Mouse (Mus musculus): ENCODE results near the gene Grm8. TPM values are rescaled to one million over a fixed set of nuclear protein-coding genes. Genes with fewer than 3 reads are reported as not detected.
"Not testable (repeated sequence)": the region's sequence is repeated elsewhere in the genome, so short reads cannot be mapped to it uniquely, and the experiment has no call there.

Gene Grm8
- polyA plus RNA-seq, 1 experiment from 2014 or later: 3.7 TPM

DNA sequence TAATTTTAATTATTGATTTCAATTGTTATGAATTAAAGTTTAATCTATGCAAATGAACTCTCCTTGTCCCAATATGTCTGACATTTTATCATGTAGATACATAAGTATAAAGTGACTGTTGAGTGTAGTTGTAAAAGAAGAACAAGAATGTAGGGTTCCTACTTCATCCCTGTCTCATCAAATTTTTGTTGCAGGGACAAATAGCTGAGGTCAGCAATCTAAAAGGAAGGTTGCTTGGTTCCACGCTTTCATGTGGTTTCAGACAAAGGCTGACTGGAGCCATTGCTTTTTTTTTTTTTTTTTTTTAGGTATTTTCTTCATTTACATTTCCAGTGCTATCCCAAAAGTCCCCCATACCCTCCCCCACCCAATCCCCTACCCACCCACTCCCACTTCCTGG, 298.8 kb downstream of the Grm8 start:
- H3K27me3 ChIP-seq (replicated peaks; ENCODE audit: control insufficient read depth, insufficient read depth, low read length): no peaks in the 10 kb centered on the region
- H3K4me1 ChIP-seq (ENCODE audit: control insufficient read depth, insufficient read depth, low read length): no peaks in the 10 kb centered on the region
- H3K27ac ChIP-seq (ENCODE audit: low read length): no peak overlapping the region
- no peak overlapping the region for H3K4me3 ChIP-seq (ENCODE audit: low read length)
- no peak for ATAC-seq
- WGBS: 83% methylated on average over 1 of the region's 1 CpGs
- no peak overlapping the region for H3K9ac ChIP-seq (ENCODE audit: low read depth, low read length)
- no peaks in the 10 kb centered on the region for H3K9me3 ChIP-seq (ENCODE audit: control insufficient read depth, low read length)
- no peak overlapping the region for H3K4me2 ChIP-seq (ENCODE audit: low read depth, low read length)
- H3K36me3 ChIP-seq (ENCODE audit: control insufficient read depth, insufficient read depth, low read length): no peaks in the 10 kb centered on the region

DNA sequence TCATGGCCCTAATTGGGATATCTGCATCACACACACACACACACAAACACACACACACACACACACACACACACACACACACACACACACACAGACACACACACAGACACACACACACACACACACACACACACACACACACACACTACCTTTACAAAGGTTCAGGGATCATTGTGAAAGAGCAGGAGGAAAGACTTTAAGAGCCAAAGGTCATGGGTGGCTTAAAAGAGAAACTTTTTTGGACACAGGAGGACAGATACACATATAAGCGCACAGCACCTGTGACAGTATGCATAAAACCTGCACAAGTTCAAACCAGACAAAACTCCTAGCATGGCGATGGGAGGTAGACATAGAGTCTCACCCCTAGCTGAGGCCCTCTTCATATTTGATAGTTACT, 315.2 kb downstream of the Grm8 start:
- not testable (repeated sequence) for H3K9ac ChIP-seq (ENCODE audit: low read depth, low read length); H3K36me3 ChIP-seq (ENCODE audit: control insufficient read depth, insufficient read depth, low read length); ATAC-seq; H3K4me2 ChIP-seq (ENCODE audit: low read depth, low read length); H3K4me1 ChIP-seq (ENCODE audit: control insufficient read depth, insufficient read depth, low read length); H3K27me3 ChIP-seq (replicated peaks; ENCODE audit: control insufficient read depth, insufficient read depth, low read length); H3K4me3 ChIP-seq (ENCODE audit: low read length); H3K9me3 ChIP-seq (ENCODE audit: control insufficient read depth, low read length); H3K27ac ChIP-seq (ENCODE audit: low read length)
- WGBS: 83% methylated on average over 2 of the region's 2 CpGs

DNA sequence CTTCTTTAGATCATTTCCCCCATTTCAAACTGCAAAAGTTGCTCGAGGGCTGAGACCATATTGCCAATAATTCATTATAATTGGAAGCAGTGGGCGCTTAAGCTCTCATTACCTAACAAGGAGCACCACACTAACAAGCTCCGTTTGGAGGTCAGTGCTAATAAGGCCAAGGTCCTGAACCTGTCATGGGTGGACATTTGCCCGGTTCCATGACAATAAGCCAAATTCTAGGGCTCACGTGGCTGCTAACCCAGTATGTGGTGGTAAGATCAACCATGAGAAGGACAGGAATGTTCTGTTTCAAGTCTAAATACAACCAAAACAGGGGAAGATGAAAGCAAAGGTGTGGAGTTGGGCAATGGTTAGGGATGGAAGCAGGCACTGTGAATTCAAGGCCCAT, 322.2 kb downstream of the Grm8 start:
- 85% methylated on average over 5 of the region's 5 CpGs for WGBS

DNA sequence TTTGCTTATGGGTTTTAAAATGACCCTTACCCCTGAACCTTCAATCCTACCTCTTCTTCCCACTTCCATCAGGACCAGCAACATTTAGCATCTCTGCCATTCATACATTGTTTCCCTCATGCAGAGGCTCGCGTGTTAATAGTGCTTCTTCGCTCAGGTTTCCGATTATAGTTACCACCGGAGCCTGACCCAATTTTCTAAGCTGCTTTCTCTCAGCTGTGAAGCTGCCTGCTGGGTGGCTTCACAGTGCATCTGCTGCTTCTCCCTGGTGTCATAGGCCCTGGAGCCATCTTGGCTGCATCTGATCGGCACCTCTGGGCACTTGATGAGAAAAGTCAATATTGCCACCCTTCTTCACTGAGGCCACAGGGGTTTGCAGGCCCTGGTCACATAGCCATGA, 325.0 kb downstream of the Grm8 start:
- Histone ChIP-seq H3K27me3 (replicated peaks; ENCODE audit: control insufficient read depth, insufficient read depth, low read length) (no peaks in the 10 kb centered on the region), H3K27ac (ENCODE audit: low read length) (no peak overlapping the region), H3K4me1 (ENCODE audit: control insufficient read depth, insufficient read depth, low read length) (no peaks in the 10 kb centered on the region), H3K4me3 (ENCODE audit: low read length) (no peak overlapping the region), H3K4me2 (ENCODE audit: low read depth, low read length) (no peak overlapping the region), H3K9ac (ENCODE audit: low read depth, low read length) (no peak overlapping the region), H3K36me3 (ENCODE audit: control insufficient read depth, insufficient read depth, low read length) (no peaks in the 10 kb centered on the region), H3K9me3 (ENCODE audit: control insufficient read depth, low read length) (no peaks in the 10 kb centered on the region)
- 77% methylated on average over 6 of the region's 6 CpGs for WGBS
- ATAC-seq: no peak

More for the DNA sequence above, 322.2 kb downstream of the Grm8 start:
- H3K27ac ChIP-seq (ENCODE audit: low read length): no peak overlapping the region
- H3K9ac ChIP-seq (ENCODE audit: low read depth, low read length): no peak overlapping the region
- H3K4me3 ChIP-seq (ENCODE audit: low read length): no peak overlapping the region
- H3K4me2 ChIP-seq (ENCODE audit: low read depth, low read length): no peak overlapping the region
- ATAC-seq: no peak
- H3K27me3 ChIP-seq (replicated peaks; ENCODE audit: control insufficient read depth, insufficient read depth, low read length): no peaks in the 10 kb centered on the region
- no peaks in the 10 kb centered on the region for H3K4me1 ChIP-seq (ENCODE audit: control insufficient read depth, insufficient read depth, low read length)
- no peaks in the 10 kb centered on the region for H3K36me3 ChIP-seq (ENCODE audit: control insufficient read depth, insufficient read depth, low read length)
- no peaks in the 10 kb centered on the region for H3K9me3 ChIP-seq (ENCODE audit: control insufficient read depth, low read length)

DNA sequence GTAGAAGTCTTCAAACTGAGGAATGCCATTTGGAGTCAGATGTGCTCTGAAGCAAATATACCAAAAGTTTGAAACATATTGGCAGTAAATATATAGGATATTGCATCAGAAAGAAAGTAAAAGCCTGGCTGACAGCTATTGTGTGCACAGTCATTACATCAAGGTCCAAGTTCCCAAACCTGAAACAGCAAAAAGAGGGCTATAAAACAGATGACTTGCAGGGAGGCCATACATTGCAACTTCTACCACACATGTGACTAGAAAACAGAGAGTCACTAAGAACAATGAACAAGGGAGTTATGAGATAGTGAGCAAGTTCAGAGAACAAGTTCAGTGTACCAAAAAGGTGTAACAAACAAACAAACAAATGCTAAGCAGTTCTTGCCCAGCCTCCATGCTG, 328.2 kb downstream of the Grm8 start:
- no peak overlapping the region for H3K9ac ChIP-seq (ENCODE audit: low read depth, low read length)
- H3K27me3 ChIP-seq (replicated peaks; ENCODE audit: control insufficient read depth, insufficient read depth, low read length): no peaks in the 10 kb centered on the region
- H3K36me3 ChIP-seq (ENCODE audit: control insufficient read depth, insufficient read depth, low read length): no peaks in the 10 kb centered on the region
- peak; percentile 87 for ATAC-seq
- no peak overlapping the region for H3K27ac ChIP-seq (ENCODE audit: low read length)
- H3K4me2 ChIP-seq (ENCODE audit: low read depth, low read length): no peak overlapping the region
- no peaks in the 10 kb centered on the region for H3K4me1 ChIP-seq (ENCODE audit: control insufficient read depth, insufficient read depth, low read length)
- no peaks in the 10 kb centered on the region for H3K9me3 ChIP-seq (ENCODE audit: control insufficient read depth, low read length)
- H3K4me3 ChIP-seq (ENCODE audit: low read length): no peak overlapping the region

DNA sequence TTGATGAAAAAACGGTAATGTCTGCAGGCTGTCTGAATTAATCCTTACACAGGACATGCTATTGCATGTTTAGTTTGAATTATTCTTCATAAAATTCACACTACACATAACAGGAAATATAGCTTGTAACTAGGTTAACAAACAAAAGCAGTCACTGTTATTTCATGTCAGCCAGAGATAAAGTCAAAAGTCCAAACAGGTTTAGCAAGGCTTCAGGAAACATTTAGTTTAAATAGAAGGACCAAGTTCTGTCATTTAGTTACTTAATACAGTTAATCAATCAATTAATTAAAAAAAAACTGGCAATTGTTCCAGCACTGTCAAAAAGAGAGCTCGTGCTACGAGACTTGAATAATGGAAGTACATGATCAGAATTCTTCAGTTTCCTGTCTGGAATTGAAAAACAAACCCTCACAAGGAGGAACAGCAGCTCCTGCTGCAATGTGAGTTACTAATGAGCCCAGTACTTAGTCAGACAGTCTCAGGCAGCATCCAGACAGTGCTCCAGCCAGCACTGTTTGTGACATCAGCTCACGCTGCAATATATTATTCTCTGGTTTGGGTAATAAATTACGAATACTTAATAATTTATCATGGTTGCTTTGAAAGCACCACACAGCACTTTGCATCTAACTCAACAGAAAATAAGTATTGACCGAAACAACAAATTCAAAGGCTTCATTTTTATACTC, 334.0 kb downstream of the Grm8 start:
- 64% methylated on average over 6 of the region's 6 CpGs for WGBS

DNA sequence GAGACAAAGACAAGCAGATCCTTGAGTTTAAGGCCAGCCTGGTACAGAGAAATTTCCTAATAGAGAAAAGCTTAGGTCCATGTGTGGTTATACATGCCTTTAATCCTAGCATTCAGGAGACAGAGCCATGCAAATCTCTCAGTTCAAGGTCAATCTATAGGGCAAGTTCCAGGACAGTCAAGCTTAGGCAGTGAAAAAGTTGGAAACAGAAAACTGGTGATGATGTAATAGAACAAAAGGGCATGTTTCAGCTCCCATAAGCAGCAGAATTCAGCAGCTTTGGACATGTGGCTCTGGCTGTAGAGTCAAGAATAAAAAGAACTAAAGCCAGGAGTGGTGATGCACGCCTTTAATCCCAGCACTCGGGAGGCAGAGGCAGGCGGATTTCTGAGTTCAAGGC, 336.2 kb downstream of the Grm8 start:
- Histone ChIP-seq H3K27me3 (replicated peaks; ENCODE audit: control insufficient read depth, insufficient read depth, low read length) (no peaks in the 10 kb centered on the region), H3K4me1 (ENCODE audit: control insufficient read depth, insufficient read depth, low read length) (no peaks in the 10 kb centered on the region), H3K36me3 (ENCODE audit: control insufficient read depth, insufficient read depth, low read length) (no peaks in the 10 kb centered on the region), H3K9ac (ENCODE audit: low read depth, low read length) (no peak overlapping the region), H3K27ac (ENCODE audit: low read length) (no peak overlapping the region), H3K4me2 (ENCODE audit: low read depth, low read length) (no peak overlapping the region), H3K9me3 (ENCODE audit: control insufficient read depth, low read length) (no peaks in the 10 kb centered on the region), H3K4me3 (ENCODE audit: low read length) (no peak overlapping the region)
- 91% methylated on average over 3 of the region's 3 CpGs for WGBS
- ATAC-seq: no peak

More for the DNA sequence above, 334.0 kb downstream of the Grm8 start:
- no peaks in the 10 kb centered on the region for H3K9me3 ChIP-seq (ENCODE audit: control insufficient read depth, low read length)
- no peak for ATAC-seq
- no peaks in the 10 kb centered on the region for H3K36me3 ChIP-seq (ENCODE audit: control insufficient read depth, insufficient read depth, low read length)
- no peak overlapping the region for H3K9ac ChIP-seq (ENCODE audit: low read depth, low read length)
- no peaks in the 10 kb centered on the region for H3K4me1 ChIP-seq (ENCODE audit: control insufficient read depth, insufficient read depth, low read length)
- H3K27ac ChIP-seq (ENCODE audit: low read length): no peak overlapping the region
- H3K4me3 ChIP-seq (ENCODE audit: low read length): no peak overlapping the region
- no peaks in the 10 kb centered on the region for H3K27me3 ChIP-seq (replicated peaks; ENCODE audit: control insufficient read depth, insufficient read depth, low read length)
- H3K4me2 ChIP-seq (ENCODE audit: low read depth, low read length): no peak overlapping the region

DNA sequence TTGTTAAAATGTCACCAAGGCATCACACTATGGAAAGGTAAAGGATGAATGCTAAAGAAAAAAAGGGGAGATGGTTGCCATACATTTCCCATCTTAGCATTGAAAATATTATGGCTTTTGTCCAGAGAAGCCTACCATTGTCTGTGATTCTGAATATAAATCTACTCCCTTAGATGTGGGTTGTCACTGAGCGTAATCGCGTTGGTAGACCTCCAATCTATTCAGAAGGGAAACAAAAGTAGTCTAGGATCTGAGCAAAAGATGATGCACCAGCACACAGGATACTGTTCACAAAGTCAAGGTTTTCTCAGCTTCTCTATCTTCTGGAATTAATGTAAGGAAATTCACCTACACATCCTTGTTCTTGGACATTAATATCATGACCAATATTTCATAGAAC, 345.4 kb downstream of the Grm8 start:
- H3K36me3 ChIP-seq (ENCODE audit: control insufficient read depth, insufficient read depth, low read length): no peaks in the 10 kb centered on the region
- H3K4me1 ChIP-seq (ENCODE audit: control insufficient read depth, insufficient read depth, low read length): no peaks in the 10 kb centered on the region
- no peak overlapping the region for H3K9ac ChIP-seq (ENCODE audit: low read depth, low read length)
- 85% methylated on average over 3 of the region's 3 CpGs for WGBS
- H3K27me3 ChIP-seq (replicated peaks; ENCODE audit: control insufficient read depth, insufficient read depth, low read length): no peaks in the 10 kb centered on the region
- ATAC-seq: no peak
- H3K27ac ChIP-seq (ENCODE audit: low read length): no peak overlapping the region
- no peak overlapping the region for H3K4me3 ChIP-seq (ENCODE audit: low read length)
- H3K4me2 ChIP-seq (ENCODE audit: low read depth, low read length): no peak overlapping the region
- no peaks in the 10 kb centered on the region for H3K9me3 ChIP-seq (ENCODE audit: control insufficient read depth, low read length)

DNA sequence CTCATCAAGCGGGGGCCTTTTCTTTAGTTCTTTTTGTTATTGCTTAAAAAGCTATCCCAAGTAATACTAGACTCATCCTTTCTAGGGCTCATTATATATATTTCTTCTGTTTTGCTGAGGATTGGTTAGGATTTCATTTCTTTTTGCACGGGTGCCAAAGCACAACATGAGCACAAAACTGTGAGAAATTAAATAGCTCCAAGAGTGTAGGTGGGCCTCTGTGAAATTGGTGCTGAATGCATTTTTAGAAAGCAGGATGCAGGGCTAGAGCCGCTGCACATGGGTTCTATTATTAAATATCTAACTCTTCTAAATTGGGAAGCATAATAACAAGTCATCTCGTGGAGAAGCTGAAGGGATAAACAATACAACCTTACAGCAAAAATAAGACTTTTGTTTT, 345.8 kb downstream of the Grm8 start:
- Histone ChIP-seq H3K4me3 (ENCODE audit: low read length) (no peak overlapping the region), H3K9me3 (ENCODE audit: control insufficient read depth, low read length) (no peaks in the 10 kb centered on the region), H3K36me3 (ENCODE audit: control insufficient read depth, insufficient read depth, low read length) (no peaks in the 10 kb centered on the region), H3K4me2 (ENCODE audit: low read depth, low read length) (no peak overlapping the region), H3K27ac (ENCODE audit: low read length) (no peak overlapping the region), H3K27me3 (replicated peaks; ENCODE audit: control insufficient read depth, insufficient read depth, low read length) (no peaks in the 10 kb centered on the region), H3K9ac (ENCODE audit: low read depth, low read length) (no peak overlapping the region), H3K4me1 (ENCODE audit: control insufficient read depth, insufficient read depth, low read length) (no peaks in the 10 kb centered on the region)
- 80% methylated on average over 4 of the region's 4 CpGs for WGBS
- ATAC-seq: no peak

DNA sequence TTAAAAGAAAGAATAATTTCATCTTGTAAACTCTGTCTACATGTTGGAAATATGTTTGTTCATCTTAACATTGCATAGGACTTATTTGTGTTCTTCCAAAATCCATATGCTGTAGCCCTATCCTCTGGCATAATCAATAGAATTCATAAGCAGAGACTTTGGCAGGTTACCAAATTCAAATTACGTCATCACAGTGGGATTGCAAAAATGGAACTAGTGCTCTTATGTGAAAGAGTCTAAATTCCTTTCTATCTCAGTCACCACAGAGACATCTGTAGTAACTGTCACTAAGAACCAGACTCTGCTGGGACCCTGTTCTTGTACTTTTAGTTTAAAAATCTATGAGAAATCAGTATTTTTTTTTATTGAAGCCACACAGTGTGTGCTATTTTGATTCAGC, 352.7 kb downstream of the Grm8 start:
- no peaks in the 10 kb centered on the region for H3K36me3 ChIP-seq (ENCODE audit: control insufficient read depth, insufficient read depth, low read length)
- no peak for ATAC-seq
- no peaks in the 10 kb centered on the region for H3K9me3 ChIP-seq (ENCODE audit: control insufficient read depth, low read length)
- 68% methylated on average over 1 of the region's 1 CpGs for WGBS
- no peaks in the 10 kb centered on the region for H3K4me1 ChIP-seq (ENCODE audit: control insufficient read depth, insufficient read depth, low read length)
- no peak overlapping the region for H3K4me3 ChIP-seq (ENCODE audit: low read length)
- H3K4me2 ChIP-seq (ENCODE audit: low read depth, low read length): no peak overlapping the region
- H3K27me3 ChIP-seq (replicated peaks; ENCODE audit: control insufficient read depth, insufficient read depth, low read length): no peaks in the 10 kb centered on the region
- no peak overlapping the region for H3K9ac ChIP-seq (ENCODE audit: low read depth, low read length)
- no peak overlapping the region for H3K27ac ChIP-seq (ENCODE audit: low read length)

Data from intestine, embryonic 16.5 days (tissue).